Mouse (Mus musculus) brain, embryonic 14.5 days (tissue): ENCODE results near the gene Xlr5a.

ENCODE experiments used
- CTCF ChIP-seq: fragments of 200-500 bp; IDR thresholded peaks from 2 replicates; pipeline ENCODE4 v1.5.1; 2012; ENCODE audit warnings: inconsistent platforms, mild to moderate bottlenecking, moderate library complexity, borderline replicate concordance; ENCODE audit not compliant: insufficient read depth, insufficient read length; ENCODE audit errors: extremely low read depth
- POLR2A ChIP-seq: fragments of 200-500 bp; IDR thresholded peaks from 2 replicates; pipeline ENCODE4 v1.6.1; 2012; ENCODE audit warnings: mild to moderate bottlenecking, inconsistent platforms, borderline replicate concordance; ENCODE audit not compliant: poor library complexity, insufficient read depth, insufficient read length, severe bottlenecking; ENCODE audit errors: extremely low read depth

GRCm38 (mm10) chrX:73227914-73228605 is 64.7 kb downstream of the Xlr5a start, which contains the start of gene F8a:
- TF ChIP-seq POLR2A (peak; percentile 52; the same call in 1 of the 2 replicates), CTCF (no peak)
